Mouse (Mus musculus): ENCODE data around the gene Dytn.

Gene Dytn

DNA sequence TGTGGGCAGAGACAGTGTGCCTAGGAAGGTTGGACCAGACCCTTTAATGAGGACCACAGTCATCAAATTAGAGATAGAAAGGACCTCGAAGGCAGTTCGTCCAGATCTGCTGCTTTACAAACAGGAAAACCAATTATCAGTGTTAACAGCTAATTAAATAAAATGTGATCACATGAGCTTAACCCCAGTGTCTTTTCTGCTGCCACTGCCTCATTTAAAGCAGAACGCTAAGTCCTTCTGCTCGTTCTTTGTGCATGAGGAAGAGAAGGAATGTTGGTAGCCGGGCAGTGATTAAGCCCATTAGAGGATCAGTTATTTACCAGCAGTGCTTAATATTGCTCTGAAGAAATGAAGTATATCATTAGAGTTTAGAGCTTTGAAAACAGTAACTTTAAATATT lies 109.9 kb downstream of the Dytn start:
- DNase-seq = no peak

DNA sequence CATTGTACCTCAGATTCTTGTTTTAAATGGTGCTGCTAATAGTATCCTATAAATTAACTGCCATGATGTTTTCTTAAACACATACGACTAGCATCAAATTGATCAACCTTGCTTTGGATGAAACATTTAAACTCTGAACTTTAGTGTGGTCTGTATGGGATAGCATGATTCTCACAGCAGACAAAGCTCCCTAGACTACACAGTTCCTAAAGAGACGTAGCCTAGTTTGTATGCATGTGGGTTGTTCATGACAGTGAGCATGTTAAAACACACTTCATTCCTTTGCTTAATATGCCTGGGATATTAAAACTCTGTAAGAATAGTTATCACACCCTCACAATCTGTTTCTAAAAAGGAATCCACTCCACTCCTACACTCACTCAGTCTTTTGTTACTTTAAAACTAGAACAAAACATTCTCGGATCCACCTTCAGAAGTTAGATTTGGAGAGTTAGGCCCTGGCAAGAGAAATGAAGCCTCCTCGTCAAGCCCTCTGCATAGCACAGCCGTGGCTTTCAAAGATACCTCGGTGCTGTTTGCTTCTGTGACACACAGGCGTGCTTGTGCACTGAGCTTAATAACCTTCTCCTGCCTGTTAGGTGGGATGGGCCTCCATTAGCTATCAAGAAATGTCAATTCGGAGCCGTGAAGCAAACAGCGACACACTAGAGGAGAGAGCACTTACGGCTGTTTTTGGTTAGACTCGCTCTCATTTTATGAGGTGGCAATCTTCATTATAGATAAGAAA lies 112.7 kb downstream of the Dytn start:
- no peak for DNase-seq

DNA sequence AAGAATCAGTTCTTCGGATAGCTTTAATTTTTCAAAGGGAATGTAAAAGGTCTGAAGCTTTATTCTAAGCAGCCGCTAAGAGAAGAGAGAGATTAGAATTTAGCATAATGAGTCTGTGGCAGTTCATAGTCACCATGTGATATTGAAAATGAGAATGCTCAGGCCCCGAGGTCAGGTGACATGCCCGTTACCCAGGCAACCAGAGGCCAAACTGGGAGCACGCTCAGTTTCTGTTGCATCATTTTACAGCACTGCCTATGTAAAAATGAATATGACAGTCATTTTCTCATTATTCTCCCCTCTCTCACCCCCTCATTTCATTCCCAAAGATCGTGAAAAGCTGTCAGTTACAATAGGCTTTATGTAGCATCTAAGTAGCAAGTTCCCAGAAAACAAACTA lies 113.3 kb downstream of the Dytn start:
- no peak for DNase-seq
